Mouse (Mus musculus) liver, postnatal 0 days (tissue): ENCODE data around the gene Errfi1. TPM values are rescaled to one million over a fixed set of nuclear protein-coding genes. Genes with fewer than 3 reads are reported as not detected.
A peak's percentile ranks its signal among the peaks of the same experiment; 100 is the strongest.

ENCODE experiments used
- ATAC-seq: fragments of 200-750 bp; cut with Nextera tagmentation; 2 replicates; pipeline ENCODE4 v1.8.0; 2017; ENCODE audit warnings: mild to moderate bottlenecking, moderate library complexity
- DNase-seq: peaks from one replicate; pipeline ENCODE4 v3.0.0-alpha.2; 2016
- H3K27ac ChIP-seq: fragments of 300-500 bp; sonication (generic); 2 replicates; pipeline ENCODE4 v1.5.1; 2014; ENCODE audit warnings: antibody characterized with exemption, moderate library complexity, mild to moderate bottlenecking, low read depth
- H3K27me3 ChIP-seq: fragments of 300-500 bp; sonication (generic); 2 replicates; pipeline ENCODE4 v1.6.1; 2014; ENCODE audit warnings: low read length, control low read depth, mixed read lengths; ENCODE audit not compliant: insufficient read depth
- H3K36me3 ChIP-seq: fragments of 300-500 bp; sonication (generic); replicated peaks from 2 replicates; pipeline ENCODE4 v1.6.1; 2014; ENCODE audit warnings: mild to moderate bottlenecking, control low read depth, low read length, moderate library complexity, mixed read lengths; ENCODE audit not compliant: insufficient read depth
- H3K4me1 ChIP-seq: fragments of 300-500 bp; sonication (generic); 2 replicates; pipeline ENCODE4 v1.6.1; 2014; ENCODE audit warnings: antibody characterized with exemption, mild to moderate bottlenecking, control low read depth; ENCODE audit not compliant: insufficient read depth
- H3K4me2 ChIP-seq: fragments of 300-500 bp; sonication (generic); 2 replicates; pipeline ENCODE4 v1.6.1; 2014; ENCODE audit warnings: low read depth, mild to moderate bottlenecking, low read length, moderate library complexity, mixed read lengths
- H3K4me3 ChIP-seq: fragments of 300-500 bp; sonication (generic); 2 replicates; pipeline ENCODE4 v1.5.1; 2014; ENCODE audit warnings: low read depth, low read length
- H3K9ac ChIP-seq: fragments of 300-500 bp; sonication (generic); replicated peaks from 2 replicates; pipeline ENCODE4 v1.6.1; 2014; ENCODE audit warnings: mild to moderate bottlenecking, moderate library complexity
- H3K9me3 ChIP-seq: fragments of 300-500 bp; sonication (generic); 2 replicates; pipeline ENCODE4 v1.6.1; 2016; ENCODE audit warnings: mild to moderate bottlenecking, control low read depth, low read length, mixed read lengths
- CTCF ChIP-seq: sonication (generic); IDR thresholded peaks from 2 replicates; pipeline ENCODE4 v1.5.1; 2016; ENCODE audit warnings: antibody characterized with exemption, low read depth
- EP300 ChIP-seq: IDR thresholded peaks from 2 replicates; pipeline ENCODE4 v1.6.1; 2016; ENCODE audit warnings: antibody characterized with exemption, low read depth, mild to moderate bottlenecking
- WGBS: fragments of 180-500 bp; shearing (Covaris S2); extraction: QIAGEN DNeasy Blood & Tissue Kit; methylation state at CpG from one replicate; pipeline ENCODE4 v1.1.7; 2014; ENCODE audit not compliant: insufficient replicate concordance; 5-methylcytosine and 5-hydroxymethylcytosine counted together
- polyA plus RNA-seq: library from polyadenylated mRNA; unstranded; fragments of >200 nt; fragmentation: Nextera tagmentation; extraction: Ambion mirVana; gene quantifications from 2 replicates; pipeline ENCODE4 v1.2.1, GENCODE M21; 2015

Errfi1 gene
- polyA plus RNA-seq, 1 experiment from 2014 or later = 141 TPM

- Histone ChIP-seq H3K4me2 (no peak overlapping the region), H3K27ac (no peak overlapping the region), H3K4me1 (peaks cover 13% of the 10 kb centered on the region), H3K27me3 (no peaks in the 10 kb centered on the region), H3K4me3 (no peak overlapping the region), H3K9me3 (no peaks in the 10 kb centered on the region), H3K36me3 (no peaks in the 10 kb centered on the region), H3K9ac (no peak overlapping the region)
- DNase-seq (no peak), ATAC-seq (no peak)
- TF ChIP-seq CTCF (no peak), EP300 (no peak)
- WGBS = 54% methylated on average over 7 of the region's 7 CpGs
Observed at GRCm38 (mm10) chr4:150825531-150825930, 28.2 kb upstream of the Errfi1 start.

- Histone ChIP-seq H3K27me3 (no peaks in the 10 kb centered on the region), H3K9me3 (no peaks in the 10 kb centered on the region), H3K4me3 (no peak overlapping the region), H3K9ac (no peak overlapping the region), H3K4me2 (no peak overlapping the region), H3K4me1 (no peaks in the 10 kb centered on the region), H3K36me3 (no peaks in the 10 kb centered on the region), H3K27ac (no peak overlapping the region)
- DNase-seq (no peak), ATAC-seq (no peak)
- TF ChIP-seq CTCF (no peak), EP300 (no peak)
- 55% methylated on average over 3 of the region's 3 CpGs for WGBS
Observed at GRCm38 (mm10) chr4:150831321-150831720, 22.4 kb upstream of the Errfi1 start.

GRCm38 (mm10) chr4:150831941-150832340, 21.8 kb upstream of the Errfi1 start:
- Histone ChIP-seq H3K9ac (no peak overlapping the region), H3K4me3 (no peak overlapping the region), H3K27me3 (no peaks in the 10 kb centered on the region), H3K9me3 (no peaks in the 10 kb centered on the region), H3K4me1 (no peaks in the 10 kb centered on the region), H3K4me2 (no peak overlapping the region), H3K36me3 (no peaks in the 10 kb centered on the region), H3K27ac (no peak overlapping the region)
- no peak for TF ChIP-seq EP300
- TF ChIP-seq CTCF = no peak
- 57% methylated on average over 6 of the region's 6 CpGs for WGBS
- ATAC-seq (no peak), DNase-seq (no peak)

- no peak overlapping the region for H3K27ac ChIP-seq
- H3K4me3 ChIP-seq = no peak overlapping the region
- no peaks in the 10 kb centered on the region for H3K9me3 ChIP-seq
- H3K36me3 ChIP-seq = no peaks in the 10 kb centered on the region
- H3K9ac ChIP-seq = no peak overlapping the region
- DNase-seq (no peak), ATAC-seq (no peak)
- WGBS = 75% methylated on average over 5 of the region's 5 CpGs
- TF ChIP-seq CTCF (no peak), EP300 (no peak)
- H3K4me2 ChIP-seq = no peak overlapping the region
- H3K4me1 ChIP-seq = peaks cover 3% of the 10 kb centered on the region; the same call in 1 of the 2 replicates
- no peaks in the 10 kb centered on the region for H3K27me3 ChIP-seq
Observed at GRCm38 (mm10) chr4:150835163-150835562, 18.6 kb upstream of the Errfi1 start.

- no peaks in the 10 kb centered on the region for H3K9me3 ChIP-seq
- H3K4me2 ChIP-seq = no peak overlapping the region
- no peak overlapping the region for H3K9ac ChIP-seq
- WGBS = 85% methylated on average over 13 of the region's 13 CpGs
- no peak overlapping the region for H3K27ac ChIP-seq
- DNase-seq (no peak), ATAC-seq (no peak)
- H3K36me3 ChIP-seq = no peaks in the 10 kb centered on the region
- peaks cover 3% of the 10 kb centered on the region; the same call in 1 of the 2 replicates for H3K4me1 ChIP-seq
- H3K4me3 ChIP-seq = no peak overlapping the region
- TF ChIP-seq EP300 (no peak), CTCF (no peak)
- H3K27me3 ChIP-seq = no peaks in the 10 kb centered on the region
Observed at GRCm38 (mm10) chr4:150836258-150836657, 17.5 kb upstream of the Errfi1 start.

- no peaks in the 10 kb centered on the region for H3K27me3 ChIP-seq
- H3K9me3 ChIP-seq = no peaks in the 10 kb centered on the region
- 81% methylated on average over 12 of the region's 12 CpGs for WGBS
- no peak overlapping the region for H3K4me3 ChIP-seq
- no peak for DNase-seq
- H3K27ac ChIP-seq = no peak overlapping the region
- peaks cover 3% of the 10 kb centered on the region; the same call in 1 of the 2 replicates for H3K4me1 ChIP-seq
- no peak overlapping the region for H3K4me2 ChIP-seq
- no peak for TF ChIP-seq EP300
- no peak for TF ChIP-seq CTCF
- ATAC-seq = no peak
- H3K9ac ChIP-seq = no peak overlapping the region
- no peaks in the 10 kb centered on the region for H3K36me3 ChIP-seq
Observed at GRCm38 (mm10) chr4:150836961-150837360, 16.8 kb upstream of the Errfi1 start.

- no peak overlapping the region for H3K27ac ChIP-seq
- no peak for ATAC-seq
- no peaks in the 10 kb centered on the region for H3K36me3 ChIP-seq
- H3K4me2 ChIP-seq = no peak overlapping the region
- WGBS = 39% methylated on average over 6 of the region's 6 CpGs
- TF ChIP-seq EP300 = no peak
- TF ChIP-seq CTCF = no peak
- no peak overlapping the region for H3K9ac ChIP-seq
- DNase-seq = peak; percentile 50
- H3K4me1 ChIP-seq = peaks cover 3% of the 10 kb centered on the region; the same call in 1 of the 2 replicates
- no peaks in the 10 kb centered on the region for H3K9me3 ChIP-seq
- H3K27me3 ChIP-seq = no peaks in the 10 kb centered on the region
- H3K4me3 ChIP-seq = no peak overlapping the region
Observed at GRCm38 (mm10) chr4:150837458-150837857, 16.3 kb upstream of the Errfi1 start.
